Mouse (Mus musculus): ENCODE data around the gene Psat1. TPM values are rescaled to one million over a fixed set of nuclear protein-coding genes. Genes with fewer than 3 reads are reported as not detected.

Psat1 gene
- polyA plus RNA-seq, 1 experiment from 2014 or later, result 71.0 TPM

GRCm38 (mm10) chr19:15855379-15855778 lies 91.8 kb downstream of the Psat1 start:
- no peaks in the 10 kb centered on the region for H3K36me3 ChIP-seq
- no peak overlapping the region for H3K4me3 ChIP-seq (replicated peaks)
- no peaks in the 10 kb centered on the region for H3K27me3 ChIP-seq
- 86% methylated on average over 5 of the region's 5 CpGs for whole genome bisulfite sequencing
- ATAC-seq (ENCODE audit: insufficient number of reproducible peaks, insufficient read depth, low FRiP score, low TSS enrichment, low read depth), result no peak
- no peak overlapping the region for H3K4me2 ChIP-seq
- no peak overlapping the region for H3K27ac ChIP-seq
- H3K4me1 ChIP-seq (replicated peaks), result no peaks in the 10 kb centered on the region
- no peaks in the 10 kb centered on the region for H3K9me3 ChIP-seq
- no peak overlapping the region for H3K9ac ChIP-seq (replicated peaks)

Other genes starting within 250 kb of the Psat1 start
- 53.7 and 54.9 TPM in 2 replicates for gene Cep78, start 37.7 kb upstream of the Psat1 start, polyA plus RNA-seq (2016; fragmentation: Nextera tagmentation; extraction: Ambion mirVana)
- gene Gnaq, start 185.5 kb upstream of the Psat1 start, polyA plus RNA-seq (2016; fragmentation: Nextera tagmentation; extraction: Ambion mirVana), result 23.8 and 25.9 TPM in 2 replicates